Mouse (Mus musculus): ENCODE results near the gene Emc7. TPM values are rescaled to one million over a fixed set of nuclear protein-coding genes. Genes with fewer than 3 reads are reported as not detected.

The Emc7 gene
- 22.4 TPM for polyA plus RNA-seq (2014; fragmentation: Illumina TruSeq; extraction: RNeasy Lipid Tissue Mini Kit (QIAGEN cat#74804); ENCODE audit: insufficient read depth, low read depth, low replicate concordance)

DNA sequence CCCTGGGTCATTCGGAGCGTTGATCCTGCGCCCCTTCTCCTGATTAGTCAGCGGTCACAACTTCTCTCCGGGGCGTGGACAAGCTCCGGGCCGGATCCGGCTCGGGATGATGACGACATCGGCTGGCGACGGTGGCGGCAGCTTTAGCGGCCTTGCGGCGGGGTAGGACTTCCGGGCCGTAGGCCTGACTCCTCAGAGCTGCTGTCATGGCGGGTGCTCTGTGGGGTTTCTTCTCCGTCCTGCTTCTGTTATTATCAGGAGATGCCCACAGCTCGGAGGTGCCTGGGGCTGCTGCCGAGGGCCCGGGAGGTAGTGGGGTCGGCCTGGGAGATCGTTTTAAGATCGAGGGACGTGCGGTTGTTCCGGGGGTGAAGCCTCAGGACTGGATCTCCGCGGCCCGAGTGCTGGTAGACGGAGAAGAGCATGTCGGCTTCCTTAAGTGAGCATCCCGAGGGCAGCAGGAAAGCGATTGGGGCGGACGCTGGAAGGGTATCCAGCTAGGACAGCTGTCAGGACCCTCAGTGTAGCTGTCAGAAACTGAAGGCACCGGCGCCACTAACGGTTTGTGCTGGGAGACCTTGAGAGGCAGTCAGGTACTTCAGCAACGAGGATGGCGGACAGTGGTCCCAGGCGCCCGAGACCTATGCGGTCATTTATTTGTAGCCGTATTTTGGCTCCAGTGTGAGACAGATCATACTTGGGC is at the start of gene Emc7:
Emc7 (plus strand) TSS at position 136 of the 703 bp plus-strand sequence.

DNA sequence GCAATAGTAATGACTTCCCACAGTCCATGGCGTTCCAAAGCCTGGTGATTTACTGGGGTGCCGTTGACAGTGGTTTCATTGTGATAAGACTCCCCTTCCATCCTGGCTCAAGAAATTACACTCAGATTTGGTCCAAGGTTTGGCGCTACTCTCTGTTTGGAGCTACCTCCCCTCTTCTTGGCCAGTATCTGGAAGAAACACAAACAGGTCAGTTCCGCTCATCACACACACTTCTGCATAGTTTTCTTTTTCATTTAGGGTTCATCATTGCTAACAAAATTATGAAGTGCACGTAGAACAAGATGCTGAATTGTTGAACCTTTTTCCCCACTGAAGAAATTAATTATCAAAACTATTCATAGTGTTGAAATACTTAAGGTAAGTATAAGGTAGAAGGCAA is 25.9 kb downstream of the Emc7 start, which contains the start of gene Chrm5:
Chrm5 (minus strand) TSS at position 101 of the 400 bp plus-strand sequence.

DNA sequence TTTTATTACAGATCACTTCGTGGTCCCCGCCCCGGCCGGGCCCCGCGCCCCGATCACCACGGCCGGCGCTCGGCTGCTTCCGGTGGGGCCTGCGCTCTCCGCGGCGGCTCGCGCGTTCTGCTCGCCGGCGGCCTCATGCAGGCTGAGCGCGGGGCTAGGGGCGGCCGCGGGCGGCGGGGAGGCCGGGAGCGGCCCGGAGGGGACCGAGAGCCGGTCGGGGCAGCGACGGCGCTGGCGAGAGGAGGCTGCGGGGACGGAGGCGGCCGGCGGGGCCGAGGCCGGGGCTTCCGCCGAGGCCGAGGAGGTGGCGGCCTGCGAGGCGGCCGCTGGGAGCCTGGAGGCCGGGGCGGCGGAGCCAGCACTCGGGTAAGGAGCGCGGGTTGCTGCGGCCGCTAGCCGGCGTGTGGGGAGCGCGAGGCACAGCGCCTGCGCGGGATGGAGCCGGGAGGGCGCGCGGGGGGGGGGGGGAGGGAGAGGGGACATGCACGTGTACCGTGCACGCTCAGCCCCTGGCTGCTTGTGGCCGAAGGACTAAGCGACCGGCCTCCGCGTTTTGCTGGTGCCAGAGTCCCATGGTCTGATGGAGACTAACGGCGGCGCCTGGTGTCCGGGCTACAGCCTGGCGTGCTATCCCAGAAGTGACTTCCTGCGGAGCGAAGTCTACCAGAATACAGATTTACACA is 38.2 kb downstream of the Emc7 start, which contains the start of gene Aven:
Aven (plus strand) TSS at position 109 of the 683 bp plus-strand sequence.

Other genes starting within 250 kb of the Emc7 start
- 12.9 TPM for gene Lpcat4, start 215.5 kb upstream of the Emc7 start, polyA plus RNA-seq (2014; fragmentation: Illumina TruSeq; extraction: RNeasy Lipid Tissue Mini Kit (QIAGEN cat#74804); ENCODE audit: insufficient read depth, low read depth, low replicate concordance)
- not detected for gene Nutm1, start 195.7 kb upstream of the Emc7 start, polyA plus RNA-seq (2014; fragmentation: Illumina TruSeq; extraction: RNeasy Lipid Tissue Mini Kit (QIAGEN cat#74804); ENCODE audit: insufficient read depth, low read depth, low replicate concordance)
- 89.4 TPM for gene Nop10, start 193.1 kb upstream of the Emc7 start, polyA plus RNA-seq (2014; fragmentation: Illumina TruSeq; extraction: RNeasy Lipid Tissue Mini Kit (QIAGEN cat#74804); ENCODE audit: insufficient read depth, low read depth, low replicate concordance)
- 16.7 TPM for gene Slc12a6, start 189.2 kb upstream of the Emc7 start, polyA plus RNA-seq (2014; fragmentation: Illumina TruSeq; extraction: RNeasy Lipid Tissue Mini Kit (QIAGEN cat#74804); ENCODE audit: insufficient read depth, low read depth, low replicate concordance)
- not detected for gene Gm21985, start 188.7 kb upstream of the Emc7 start, polyA plus RNA-seq (2014; fragmentation: Illumina TruSeq; extraction: RNeasy Lipid Tissue Mini Kit (QIAGEN cat#74804); ENCODE audit: insufficient read depth, low read depth, low replicate concordance)
- 93.4 TPM for gene Emc4, start 87.0 kb upstream of the Emc7 start, polyA plus RNA-seq (2014; fragmentation: Illumina TruSeq; extraction: RNeasy Lipid Tissue Mini Kit (QIAGEN cat#74804); ENCODE audit: insufficient read depth, low read depth, low replicate concordance)
- 7.7 TPM for gene Katnbl1, start 75.8 kb upstream of the Emc7 start, polyA plus RNA-seq (2014; fragmentation: Illumina TruSeq; extraction: RNeasy Lipid Tissue Mini Kit (QIAGEN cat#74804); ENCODE audit: insufficient read depth, low read depth, low replicate concordance)
- gene Chrm5, start 25.8 kb downstream of the Emc7 start, polyA plus RNA-seq (2014; fragmentation: Illumina TruSeq; extraction: RNeasy Lipid Tissue Mini Kit (QIAGEN cat#74804); ENCODE audit: insufficient read depth, low read depth, low replicate concordance) = not detected
- 11.6 TPM for gene Aven, start 38.0 kb downstream of the Emc7 start, polyA plus RNA-seq (2014; fragmentation: Illumina TruSeq; extraction: RNeasy Lipid Tissue Mini Kit (QIAGEN cat#74804); ENCODE audit: insufficient read depth, low read depth, low replicate concordance)